In the genomic region with DNA sequence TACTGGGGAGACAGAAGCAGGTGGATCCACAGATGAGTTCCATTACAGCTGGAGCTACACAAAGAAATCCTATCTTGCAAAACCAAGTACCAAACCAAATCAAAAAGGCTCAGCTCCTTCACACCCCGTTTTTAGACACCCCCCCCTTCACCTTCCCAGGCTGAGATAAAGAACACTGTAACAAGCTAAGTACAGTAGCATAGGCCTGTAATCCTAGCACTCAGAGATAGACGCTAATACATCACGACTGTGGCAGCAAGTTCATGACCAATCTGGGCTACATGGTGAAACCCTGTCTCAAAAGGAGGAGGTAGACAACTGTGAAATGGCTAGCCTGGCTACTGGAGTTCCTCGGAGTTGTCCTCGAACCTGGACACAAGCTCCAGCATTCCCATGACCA, we compare ENCODE assay signal across 8 mouse cellular contexts. TPM values are rescaled to one million over a fixed set of nuclear protein-coding genes. Genes with fewer than 3 reads are reported as not detected.
DNase-seq lines count a peak whose midpoint lies in the region; ATAC-seq and TF ChIP-seq lines count a peak whose summit lies in the region.

No protein-coding gene starts in this region.

- TF ChIP-seq EP300 in stomach, postnatal 0 days (optimal IDR thresholded peaks at IDR 0.05) = no peak

- H3K4me2 ChIP-seq in liver, embryonic 12.5 days = peak overlapping the region; percentile 89
- H3K4me2 ChIP-seq in stomach, postnatal 0 days (replicated peaks; ENCODE audit: low read depth) = peak overlapping the region; percentile 86

- peaks cover 35% of the 10 kb centered on the region for H3K4me1 ChIP-seq in erythroblast, embryonic 14.5 days (ENCODE audit: control insufficient read depth)
- peaks cover 8% of the 10 kb centered on the region; the same call in 1 of the 2 replicates for H3K4me1 ChIP-seq in testis, adult 2 months (ENCODE audit: control insufficient read depth, insufficient read depth, low read length)
- peaks cover 34% of the 10 kb centered on the region for H3K4me1 ChIP-seq in liver, embryonic 12.5 days
- peaks cover 5% of the 10 kb centered on the region; the same call in 1 of the 2 replicates for H3K4me1 ChIP-seq in stomach, postnatal 0 days (replicated peaks; ENCODE audit: control insufficient read depth, insufficient read depth)

- peak overlapping the region; percentile 89 for H3K9ac ChIP-seq in liver, embryonic 12.5 days
- peak overlapping the region; percentile 94 for H3K9ac ChIP-seq in stomach, postnatal 0 days (ENCODE audit: low read length)

- no peaks in the 10 kb centered on the region for H3K9me3 ChIP-seq in erythroblast, embryonic 14.5 days (ENCODE audit: control insufficient read depth, low read length)
- H3K9me3 ChIP-seq in liver, embryonic 12.5 days (replicated peaks) = no peaks in the 10 kb centered on the region
- H3K9me3 ChIP-seq in stomach, postnatal 0 days (ENCODE audit: control insufficient read depth, low read length) = no peaks in the 10 kb centered on the region

- TF ChIP-seq CTCF in testis, adult 2 months (IDR thresholded peaks at IDR 0.05; ENCODE audit: control insufficient read depth, insufficient read depth, insufficient replicate concordance, low read depth, low read length) = no peak
- TF ChIP-seq CTCF in stomach, postnatal 0 days (IDR thresholded peaks at IDR 0.05; ENCODE audit: low read depth) = no peak

- no peak for DNase-seq in testis, postnatal 14 days (ENCODE audit: low spot score)
- no peak for DNase-seq in stomach, postnatal 0 days (ENCODE audit: low spot score)
- no peak for DNase-seq in spleen, postnatal 36 days (ENCODE audit: low spot score in 2 of 2)

- H3K27me3 ChIP-seq in erythroblast, embryonic 14.5 days (ENCODE audit: control insufficient read depth) = no peaks in the 10 kb centered on the region
- no peaks in the 10 kb centered on the region for H3K27me3 ChIP-seq in testis, adult 2 months (ENCODE audit: control insufficient read depth, insufficient read depth, low read length)
- no peaks in the 10 kb centered on the region for H3K27me3 ChIP-seq in liver, embryonic 12.5 days (replicated peaks)
- no peaks in the 10 kb centered on the region for H3K27me3 ChIP-seq in stomach, postnatal 0 days (ENCODE audit: control insufficient read depth, insufficient read depth, low read length)

- 24% methylated on average over 5 of the region's 5 CpGs for WGBS in liver, embryonic 12.5 days (ENCODE audit: insufficient replicate concordance)
- WGBS in stomach, postnatal 0 days = 26% methylated on average over 5 of the region's 5 CpGs

- peak overlapping the region; percentile 83 for H3K4me3 ChIP-seq in erythroblast, embryonic 14.5 days (replicated peaks)
- peak overlapping the region; percentile 92; the same call in 1 of the 2 replicates for H3K4me3 ChIP-seq in testis, adult 2 months (ENCODE audit: control insufficient read depth, low read depth, low read length)
- peak overlapping the region; percentile 93 for H3K4me3 ChIP-seq in liver, embryonic 12.5 days
- H3K4me3 ChIP-seq in stomach, postnatal 0 days (ENCODE audit: low read depth, low read length) = peak overlapping the region; percentile 76

- ATAC-seq in erythroblast, adult 5-6 weeks (replicated peaks; ENCODE audit: low FRiP score, poor library complexity, severe bottlenecking) = no peak
- ATAC-seq in liver, embryonic 12.5 days = peak; percentile 50
- no peak for ATAC-seq in stomach, postnatal 0 days (ENCODE audit: low FRiP score, low TSS enrichment)
- no peak for ATAC-seq in CD4-positive, CD25-positive, alpha-beta regulatory T cell, adult 4 months

- H3K36me3 ChIP-seq in erythroblast, embryonic 14.5 days (ENCODE audit: control insufficient read depth) = peaks cover 68% of the 10 kb centered on the region
- H3K36me3 ChIP-seq in testis, adult 2 months (ENCODE audit: control insufficient read depth, insufficient read depth, low read length) = no peaks in the 10 kb centered on the region
- H3K36me3 ChIP-seq in liver, embryonic 12.5 days = peaks cover 57% of the 10 kb centered on the region
- H3K36me3 ChIP-seq in stomach, postnatal 0 days (ENCODE audit: control insufficient read depth, insufficient read depth, low read length) = peaks cover 10% of the 10 kb centered on the region; the same call in 1 of the 2 replicates

- no peak for TF ChIP-seq POLR2A in testis, adult 2 months (IDR thresholded peaks at IDR 0.05; ENCODE audit: control insufficient read depth, low read depth, low read length)

- no peak overlapping the region for H3K27ac ChIP-seq in testis, adult 2 months (ENCODE audit: control insufficient read depth, insufficient read depth, low read depth, low read length)
- peak overlapping the region; percentile 76 for H3K27ac ChIP-seq in liver, embryonic 12.5 days
- peak overlapping the region; percentile 93 for H3K27ac ChIP-seq in stomach, postnatal 0 days (replicated peaks)

RNA-seq across cellular contexts. Expression of a gene that starts 1.5 kb away (rescaled TPM):
- polyA plus RNA-seq in erythroblast, embryonic 14.5 days (2012) = 8.3 and 21.1 TPM in 2 replicates
- total RNA-seq in erythroblast, adult 5-6 weeks (2015; ENCODE audit: low replicate concordance) = 78.0 and 168 TPM in 2 replicates
- total RNA-seq in erythroblast, adult 5-6 weeks (2017; ENCODE audit: low replicate concordance) = 43.4 and 55.3 TPM in 2 replicates
- 98.4 and 101 TPM in 2 replicates for polyA plus RNA-seq in testis, adult 2 months (2012; rRNA removed)
- polyA plus RNA-seq in liver, embryonic 12.5 days (2016; fragmentation: Nextera tagmentation; extraction: Ambion mirVana) = 460 and 491 TPM in 2 replicates
- polyA plus RNA-seq in stomach, postnatal 0 days (2015; fragmentation: Nextera tagmentation; extraction: Ambion mirVana) = 602 and 646 TPM in 2 replicates
- 100 to 1,000 TPM; 320 to 390 TPM for polyA plus RNA-seq in CD4-positive, CD25-positive, alpha-beta regulatory T cell, adult 4 months (2017; shearing (Covaris generic))

RNA-seq across cellular contexts. Expression of a gene that starts 11.3 kb away (rescaled TPM):
- polyA plus RNA-seq in erythroblast, embryonic 14.5 days (2012) = 1.3 and 2.0 TPM in 2 replicates
- 10.6 and 12.3 TPM in 2 replicates for total RNA-seq in erythroblast, adult 5-6 weeks (2015; ENCODE audit: low replicate concordance)
- total RNA-seq in erythroblast, adult 5-6 weeks (2017; ENCODE audit: low replicate concordance) = 38.9 and 39.4 TPM in 2 replicates
- 3.3 and 3.4 TPM in 2 replicates for polyA plus RNA-seq in testis, adult 2 months (2012; rRNA removed)
- 5.8 TPM in 2 replicates for polyA plus RNA-seq in liver, embryonic 12.5 days (2016; fragmentation: Nextera tagmentation; extraction: Ambion mirVana)
- polyA plus RNA-seq in stomach, postnatal 0 days (2015; fragmentation: Nextera tagmentation; extraction: Ambion mirVana) = 9.1 and 9.8 TPM in 2 replicates
- 10 to 100 TPM; 19.0 to 30.4 TPM for polyA plus RNA-seq in CD4-positive, CD25-positive, alpha-beta regulatory T cell, adult 4 months (2017; shearing (Covaris generic))

RNA-seq across cellular contexts. Expression of a gene that starts 14.0 kb away (rescaled TPM):
- 0.13 and 0.15 TPM in 2 replicates for polyA plus RNA-seq in erythroblast, embryonic 14.5 days (2012)
- 4.4 TPM in 1 of 2 replicates, not detected in the other for total RNA-seq in erythroblast, adult 5-6 weeks (2015; ENCODE audit: low replicate concordance)
- 3.9 and 8.9 TPM in 2 replicates for total RNA-seq in erythroblast, adult 5-6 weeks (2017; ENCODE audit: low replicate concordance)
- polyA plus RNA-seq in testis, adult 2 months (2012; rRNA removed) = 8.2 and 9.4 TPM in 2 replicates
- polyA plus RNA-seq in liver, embryonic 12.5 days (2016; fragmentation: Nextera tagmentation; extraction: Ambion mirVana) = 5.3 and 5.9 TPM in 2 replicates
- polyA plus RNA-seq in stomach, postnatal 0 days (2015; fragmentation: Nextera tagmentation; extraction: Ambion mirVana) = 4.6 and 5.0 TPM in 2 replicates
- polyA plus RNA-seq in CD4-positive, CD25-positive, alpha-beta regulatory T cell, adult 4 months (2017; shearing (Covaris generic)) = 10 to 100 TPM in 1 of 2 experiments, 1 to 10 TPM in 1; 7.5 to 13.7 TPM

RNA-seq across cellular contexts. Expression of a gene that starts 23.4 kb away (rescaled TPM):
- 7.8 and 8.9 TPM in 2 replicates for polyA plus RNA-seq in erythroblast, embryonic 14.5 days (2012)
- 8.1 and 11.1 TPM in 2 replicates for total RNA-seq in erythroblast, adult 5-6 weeks (2015; ENCODE audit: low replicate concordance)
- 15.1 and 17.0 TPM in 2 replicates for total RNA-seq in erythroblast, adult 5-6 weeks (2017; ENCODE audit: low replicate concordance)
- polyA plus RNA-seq in testis, adult 2 months (2012; rRNA removed) = 23.0 and 25.5 TPM in 2 replicates
- polyA plus RNA-seq in liver, embryonic 12.5 days (2016; fragmentation: Nextera tagmentation; extraction: Ambion mirVana) = 39.0 and 39.1 TPM in 2 replicates
- 19.1 and 19.6 TPM in 2 replicates for polyA plus RNA-seq in stomach, postnatal 0 days (2015; fragmentation: Nextera tagmentation; extraction: Ambion mirVana)
- 10 to 100 TPM; 15.6 to 19.6 TPM for polyA plus RNA-seq in CD4-positive, CD25-positive, alpha-beta regulatory T cell, adult 4 months (2017; shearing (Covaris generic))

RNA-seq across cellular contexts. Expression of a gene that starts 23.5 kb away (rescaled TPM):
- 1.1 and 1.3 TPM in 2 replicates for polyA plus RNA-seq in erythroblast, embryonic 14.5 days (2012)
- 2.7 and 4.8 TPM in 2 replicates for total RNA-seq in erythroblast, adult 5-6 weeks (2015; ENCODE audit: low replicate concordance)
- 6.8 and 10.1 TPM in 2 replicates for total RNA-seq in erythroblast, adult 5-6 weeks (2017; ENCODE audit: low replicate concordance)
- 19.5 and 22.2 TPM in 2 replicates for polyA plus RNA-seq in testis, adult 2 months (2012; rRNA removed)
- 12.2 and 12.6 TPM in 2 replicates for polyA plus RNA-seq in liver, embryonic 12.5 days (2016; fragmentation: Nextera tagmentation; extraction: Ambion mirVana)
- 8.3 and 9.1 TPM in 2 replicates for polyA plus RNA-seq in stomach, postnatal 0 days (2015; fragmentation: Nextera tagmentation; extraction: Ambion mirVana)
- 10 to 100 TPM; 13.6 to 28.7 TPM for polyA plus RNA-seq in CD4-positive, CD25-positive, alpha-beta regulatory T cell, adult 4 months (2017; shearing (Covaris generic))
